Mouse (Mus musculus) liver, embryonic 15.5 days (tissue): ENCODE measurements around the gene Rapgef4. TPM values are rescaled to one million over a fixed set of nuclear protein-coding genes. Genes with fewer than 3 reads are reported as not detected.

Experiments
- ATAC-seq: fragments of 200-750 bp; cut with Nextera tagmentation; 2 replicates; pipeline ENCODE4 v1.8.0; 2017; ENCODE audit warnings: moderate number of reproducible peaks, mild to moderate bottlenecking, moderate library complexity; ENCODE audit not compliant: insufficient read depth
- H3K27ac ChIP-seq: fragments of 300-500 bp; sonication (generic); replicated peaks from 2 replicates; pipeline ENCODE4 v1.5.1; 2015; ENCODE audit warnings: mild to moderate bottlenecking, inconsistent platforms
- H3K27me3 ChIP-seq: fragments of 300-500 bp; sonication (generic); 2 replicates; pipeline ENCODE4 v1.6.1; 2015; ENCODE audit warnings: mild to moderate bottlenecking, inconsistent platforms
- H3K36me3 ChIP-seq: fragments of 300-500 bp; sonication (generic); replicated peaks from 2 replicates; pipeline ENCODE4 v1.6.1; 2015; ENCODE audit warnings: moderate library complexity, mild to moderate bottlenecking, inconsistent platforms
- H3K4me1 ChIP-seq: fragments of 300-500 bp; sonication (generic); replicated peaks from 2 replicates; pipeline ENCODE4 v1.6.1; 2015; ENCODE audit warnings: inconsistent platforms
- H3K4me2 ChIP-seq: fragments of 300-500 bp; sonication (generic); 2 replicates; pipeline ENCODE4 v1.6.1; 2015; ENCODE audit warnings: moderate library complexity, mild to moderate bottlenecking, inconsistent platforms
- H3K4me3 ChIP-seq: fragments of 300-500 bp; sonication (generic); replicated peaks from 2 replicates; pipeline ENCODE4 v1.5.1; 2015; ENCODE audit warnings: mild to moderate bottlenecking, inconsistent platforms
- H3K9ac ChIP-seq: fragments of 300-500 bp; sonication (generic); 2 replicates; pipeline ENCODE4 v1.6.1; 2015; ENCODE audit warnings: moderate library complexity, mild to moderate bottlenecking, inconsistent platforms
- H3K9me3 ChIP-seq: fragments of 300-500 bp; sonication (generic); replicated peaks from 2 replicates; pipeline ENCODE4 v1.6.1; 2016; ENCODE audit warnings: inconsistent platforms
- WGBS: fragments of 180-500 bp; shearing (Covaris S2); methylation state at CpG from one replicate; pipeline ENCODE4 v1.1.7; 2015; ENCODE audit warnings: mixed read lengths; ENCODE audit not compliant: insufficient replicate concordance; 5-methylcytosine and 5-hydroxymethylcytosine counted together
- polyA plus RNA-seq: library from polyadenylated mRNA; unstranded; fragments of >200 nt; fragmentation: Nextera tagmentation; extraction: Ambion mirVana; gene quantifications from 2 replicates; pipeline ENCODE4 v1.2.1, GENCODE M21; 2015

Gene Rapgef4
- polyA plus RNA-seq, 1 experiment from 2014 or later: 6.5 TPM

- no peak for ATAC-seq
- 76% methylated on average over 9 of the region's 9 CpGs for WGBS
- Histone ChIP-seq H3K4me2 (no peak overlapping the region), H3K9me3 (no peaks in the 10 kb centered on the region), H3K27me3 (no peaks in the 10 kb centered on the region), H3K4me1 (no peaks in the 10 kb centered on the region), H3K9ac (no peak overlapping the region), H3K27ac (no peak overlapping the region), H3K4me3 (no peak overlapping the region), H3K36me3 (no peaks in the 10 kb centered on the region)
Measured at GRCm38 (mm10) chr2:72143413-72143812, 162.4 kb downstream of the Rapgef4 start.

GRCm38 (mm10) chr2:72144576-72145200 is 163.6 kb downstream of the Rapgef4 start:
- Histone ChIP-seq H3K9me3 (no peaks in the 10 kb centered on the region), H3K4me1 (no peaks in the 10 kb centered on the region), H3K27me3 (no peaks in the 10 kb centered on the region), H3K27ac (no peak overlapping the region), H3K36me3 (no peaks in the 10 kb centered on the region), H3K4me3 (no peak overlapping the region), H3K9ac (no peak overlapping the region), H3K4me2 (no peak overlapping the region)
- 39% methylated on average over 7 of the region's 7 CpGs for WGBS
- no peak for ATAC-seq

GRCm38 (mm10) chr2:72145281-72145875 is 164.3 kb downstream of the Rapgef4 start:
- Histone ChIP-seq H3K27ac (no peak overlapping the region), H3K27me3 (no peaks in the 10 kb centered on the region), H3K4me2 (no peak overlapping the region), H3K4me1 (no peaks in the 10 kb centered on the region), H3K9me3 (no peaks in the 10 kb centered on the region), H3K4me3 (no peak overlapping the region), H3K9ac (no peak overlapping the region), H3K36me3 (no peaks in the 10 kb centered on the region)
- 63% methylated on average over 11 of the region's 11 CpGs for WGBS
- ATAC-seq: no peak

GRCm38 (mm10) chr2:72146061-72146460 is 165.0 kb downstream of the Rapgef4 start:
- Histone ChIP-seq H3K36me3 (no peaks in the 10 kb centered on the region), H3K4me3 (no peak overlapping the region), H3K4me2 (no peak overlapping the region), H3K9ac (no peak overlapping the region), H3K27me3 (no peaks in the 10 kb centered on the region), H3K4me1 (no peaks in the 10 kb centered on the region), H3K27ac (no peak overlapping the region), H3K9me3 (no peaks in the 10 kb centered on the region)
- 27% methylated on average over 10 of the region's 10 CpGs for WGBS
- ATAC-seq: no peak

- Histone ChIP-seq H3K9me3 (no peaks in the 10 kb centered on the region), H3K4me3 (no peak overlapping the region), H3K27ac (no peak overlapping the region), H3K4me1 (peaks cover 4% of the 10 kb centered on the region; the same call in 1 of the 2 replicates), H3K4me2 (no peak overlapping the region), H3K27me3 (no peaks in the 10 kb centered on the region), H3K36me3 (no peaks in the 10 kb centered on the region), H3K9ac (no peak overlapping the region)
- ATAC-seq: no peak
- WGBS: 77% methylated on average over 7 of the region's 7 CpGs
Measured at GRCm38 (mm10) chr2:72147246-72147645, 166.2 kb downstream of the Rapgef4 start.

- WGBS: 68% methylated on average over 6 of the region's 6 CpGs
- Histone ChIP-seq H3K9ac (no peak overlapping the region), H3K27ac (no peak overlapping the region), H3K4me2 (no peak overlapping the region), H3K4me1 (peaks cover 4% of the 10 kb centered on the region; the same call in 1 of the 2 replicates), H3K36me3 (no peaks in the 10 kb centered on the region), H3K9me3 (no peaks in the 10 kb centered on the region), H3K27me3 (no peaks in the 10 kb centered on the region), H3K4me3 (no peak overlapping the region)
- no peak for ATAC-seq
Measured at GRCm38 (mm10) chr2:72147695-72148094, 166.7 kb downstream of the Rapgef4 start.

GRCm38 (mm10) chr2:72148647-72149046 is 167.6 kb downstream of the Rapgef4 start:
- H3K9ac ChIP-seq: no peak overlapping the region
- no peak for ATAC-seq
- no peaks in the 10 kb centered on the region for H3K36me3 ChIP-seq
- H3K4me3 ChIP-seq: no peak overlapping the region
- H3K4me2 ChIP-seq: no peak overlapping the region
- WGBS: 26% methylated on average over 4 of the region's 4 CpGs
- H3K27me3 ChIP-seq: no peaks in the 10 kb centered on the region
- peaks cover 4% of the 10 kb centered on the region; the same call in 1 of the 2 replicates for H3K4me1 ChIP-seq
- no peaks in the 10 kb centered on the region for H3K9me3 ChIP-seq
- no peak overlapping the region for H3K27ac ChIP-seq

- ATAC-seq: no peak
- H3K27me3 ChIP-seq: no peaks in the 10 kb centered on the region
- WGBS: 24% methylated on average over 4 of the region's 4 CpGs
- peaks cover 4% of the 10 kb centered on the region; the same call in 1 of the 2 replicates for H3K4me1 ChIP-seq
- no peak overlapping the region for H3K4me3 ChIP-seq
- H3K4me2 ChIP-seq: no peak overlapping the region
- no peak overlapping the region for H3K9ac ChIP-seq
- no peaks in the 10 kb centered on the region for H3K36me3 ChIP-seq
- H3K9me3 ChIP-seq: no peaks in the 10 kb centered on the region
- H3K27ac ChIP-seq: no peak overlapping the region
Measured at GRCm38 (mm10) chr2:72149059-72149458, 168.0 kb downstream of the Rapgef4 start.

- H3K4me1 ChIP-seq: peaks cover 4% of the 10 kb centered on the region; the same call in 1 of the 2 replicates
- H3K4me2 ChIP-seq: no peak overlapping the region
- H3K4me3 ChIP-seq: no peak overlapping the region
- no peak overlapping the region for H3K9ac ChIP-seq
- WGBS: 24% methylated on average over 9 of the region's 9 CpGs
- no peak overlapping the region for H3K27ac ChIP-seq
- no peaks in the 10 kb centered on the region for H3K9me3 ChIP-seq
- no peak for ATAC-seq
- H3K36me3 ChIP-seq: no peaks in the 10 kb centered on the region
- H3K27me3 ChIP-seq: no peaks in the 10 kb centered on the region
Measured at GRCm38 (mm10) chr2:72151792-72152554, 170.9 kb downstream of the Rapgef4 start.

GRCm38 (mm10) chr2:72152746-72153145 is 171.7 kb downstream of the Rapgef4 start:
- WGBS: 60% methylated on average over 2 of the region's 2 CpGs
- Histone ChIP-seq H3K27me3 (no peaks in the 10 kb centered on the region), H3K4me3 (no peak overlapping the region), H3K27ac (no peak overlapping the region), H3K4me1 (peaks cover 9% of the 10 kb centered on the region), H3K9ac (no peak overlapping the region), H3K36me3 (no peaks in the 10 kb centered on the region), H3K4me2 (no peak overlapping the region), H3K9me3 (no peaks in the 10 kb centered on the region)
- ATAC-seq: no peak

- no peak overlapping the region for H3K4me2 ChIP-seq
- no peak overlapping the region for H3K27ac ChIP-seq
- no peaks in the 10 kb centered on the region for H3K36me3 ChIP-seq
- WGBS: 67% methylated on average over 1 of the region's 1 CpGs
- peaks cover 9% of the 10 kb centered on the region for H3K4me1 ChIP-seq
- no peak overlapping the region for H3K4me3 ChIP-seq
- no peak for ATAC-seq
- H3K9me3 ChIP-seq: no peaks in the 10 kb centered on the region
- H3K27me3 ChIP-seq: no peaks in the 10 kb centered on the region
- no peak overlapping the region for H3K9ac ChIP-seq
Measured at GRCm38 (mm10) chr2:72153851-72154250, 172.8 kb downstream of the Rapgef4 start.
